Mouse (Mus musculus) small intestine, adult 2 months (tissue): Measurements from ENCODE around the gene Mta2. TPM values are rescaled to one million over a fixed set of nuclear protein-coding genes. Genes with fewer than 3 reads are reported as not detected.

Experiments
- H3K27ac ChIP-seq: fragments of 200-500 bp; 2 replicates; pipeline ENCODE4 v1.5.1; 2012; ENCODE audit warnings: low read depth, low read length, control low read depth, inconsistent platforms; ENCODE audit not compliant: insufficient read depth
- H3K27me3 ChIP-seq: fragments of 200-500 bp; 2 replicates; pipeline ENCODE4 v1.6.1; 2012; ENCODE audit warnings: mild to moderate bottlenecking, moderate library complexity, low read length, inconsistent platforms; ENCODE audit not compliant: control insufficient read depth, insufficient read depth
- H3K36me3 ChIP-seq: fragments of 200-500 bp; 2 replicates; pipeline ENCODE4 v1.6.1; 2012; ENCODE audit warnings: mild to moderate bottlenecking, low read length, control low read depth, inconsistent platforms; ENCODE audit not compliant: control insufficient read depth, insufficient read depth
- H3K4me1 ChIP-seq: fragments of 200-500 bp; 2 replicates; pipeline ENCODE4 v1.6.1; 2012; ENCODE audit warnings: low read length, inconsistent platforms, mixed read lengths; ENCODE audit not compliant: control insufficient read depth, insufficient read depth, insufficient read length
- H3K4me3 ChIP-seq: fragments of 200-500 bp; 2 replicates; pipeline ENCODE4 v1.5.1; 2012; ENCODE audit warnings: low read depth, mild to moderate bottlenecking, control low read depth, inconsistent platforms, low read length, moderate library complexity
- CTCF ChIP-seq: fragments of 200-500 bp; IDR thresholded peaks from 2 replicates; pipeline ENCODE4 v1.5.1; 2012; ENCODE audit warnings: low read depth, mild to moderate bottlenecking, control low read depth, inconsistent platforms, low read length, moderate library complexity, mixed read lengths; ENCODE audit not compliant: insufficient replicate concordance, insufficient read length; ENCODE audit errors: extremely low read depth
- POLR2A ChIP-seq: fragments of 200-500 bp; IDR thresholded peaks from 2 replicates; pipeline ENCODE4 v1.6.1; 2012; ENCODE audit warnings: low read depth, mild to moderate bottlenecking, control low read depth, inconsistent platforms, low read length, moderate library complexity
- WGBS: fragments of 180-500 bp; shearing (Covaris S2); methylation state at CpG from one replicate; pipeline ENCODE4 v1.1.7; 2018; 5-methylcytosine and 5-hydroxymethylcytosine counted together
- polyA plus RNA-seq: library from polyadenylated mRNA; depleted of rRNA; stranded (reverse); fragments of >200 nt; gene quantifications from 2 replicates; pipeline ENCODE4 v1.2.3, GENCODE M21; 2012

Mta2 gene
- polyA plus RNA-seq, 1 experiment = 21.7 TPM

- TF ChIP-seq CTCF (no peak), POLR2A (no peak)
- Histone ChIP-seq H3K4me3 (no peak overlapping the region), H3K27ac (no peak overlapping the region), H3K27me3 (no peaks in the 10 kb centered on the region), H3K4me1 (peaks cover 22% of the 10 kb centered on the region), H3K36me3 (peaks cover 20% of the 10 kb centered on the region)
- 62% methylated on average over 5 of the region's 5 CpGs for WGBS
Measured at GRCm38 (mm10) chr19:8980771-8981170, 39.1 kb downstream of the Mta2 start.

GRCm38 (mm10) chr19:8981450-8982168 is 39.9 kb downstream of the Mta2 start:
- WGBS = 25% methylated on average over 2 of the region's 2 CpGs
- no peaks in the 10 kb centered on the region for H3K27me3 ChIP-seq
- TF ChIP-seq CTCF (no peak), POLR2A (no peak)
- no peak overlapping the region for H3K27ac ChIP-seq
- peaks cover 23% of the 10 kb centered on the region for H3K4me1 ChIP-seq
- H3K4me3 ChIP-seq = no peak overlapping the region
- H3K36me3 ChIP-seq = peaks cover 20% of the 10 kb centered on the region

- peaks cover 23% of the 10 kb centered on the region for H3K4me1 ChIP-seq
- H3K4me3 ChIP-seq = no peak overlapping the region
- no peaks in the 10 kb centered on the region for H3K27me3 ChIP-seq
- WGBS = 29% methylated on average over 5 of the region's 5 CpGs
- H3K36me3 ChIP-seq = peaks cover 14% of the 10 kb centered on the region
- H3K27ac ChIP-seq = peak overlapping the region; percentile 94
- TF ChIP-seq POLR2A = no peak
- no peak for TF ChIP-seq CTCF
Measured at GRCm38 (mm10) chr19:8982303-8983149, 40.9 kb downstream of the Mta2 start.

- Histone ChIP-seq H3K27ac (peak overlapping the region; percentile 94), H3K36me3 (peaks cover 9% of the 10 kb centered on the region)
Measured at GRCm38 (mm10) chr19:8983150-8983650, 41.5 kb downstream of the Mta2 start.

GRCm38 (mm10) chr19:8984255-8984868 is 42.7 kb downstream of the Mta2 start:
- peak overlapping the region; percentile 94 for H3K27ac ChIP-seq
- WGBS = 15% methylated on average over 7 of the region's 7 CpGs
- no peaks in the 10 kb centered on the region for H3K27me3 ChIP-seq
- no peak for TF ChIP-seq POLR2A
- TF ChIP-seq CTCF = no peak
- peaks cover 1% of the 10 kb centered on the region; the same call in 1 of the 2 replicates for H3K36me3 ChIP-seq
- H3K4me3 ChIP-seq = no peak overlapping the region
- H3K4me1 ChIP-seq = peaks cover 31% of the 10 kb centered on the region

More at GRCm38 (mm10) chr19:8983150-8983650, 41.5 kb downstream of the Mta2 start:
- no peaks in the 10 kb centered on the region for H3K27me3 ChIP-seq
- TF ChIP-seq CTCF (no peak), POLR2A (no peak)
- no peak overlapping the region for H3K4me3 ChIP-seq
- peaks cover 27% of the 10 kb centered on the region for H3K4me1 ChIP-seq
- WGBS = 13% methylated on average over 4 of the region's 4 CpGs

GRCm38 (mm10) chr19:8985891-8986290 is 44.2 kb downstream of the Mta2 start:
- Histone ChIP-seq H3K4me1 (peaks cover 37% of the 10 kb centered on the region), H3K36me3 (no peaks in the 10 kb centered on the region), H3K27ac (no peak overlapping the region), H3K27me3 (no peaks in the 10 kb centered on the region), H3K4me3 (no peak overlapping the region)
- WGBS = 43% methylated on average over 5 of the region's 5 CpGs
- no peak for TF ChIP-seq CTCF
- no peak for TF ChIP-seq POLR2A

- H3K27ac ChIP-seq = no peak overlapping the region
- no peak overlapping the region for H3K4me3 ChIP-seq
- H3K36me3 ChIP-seq = peaks cover 1% of the 10 kb centered on the region; the same call in 1 of the 2 replicates
- H3K4me1 ChIP-seq = peaks cover 45% of the 10 kb centered on the region
- no peaks in the 10 kb centered on the region for H3K27me3 ChIP-seq
- 90% methylated on average over 2 of the region's 2 CpGs for WGBS
- TF ChIP-seq POLR2A = no peak
- no peak for TF ChIP-seq CTCF
Measured at GRCm38 (mm10) chr19:8987816-8988215, 46.1 kb downstream of the Mta2 start.
